Mouse (Mus musculus) liver, embryonic 15.5 days (tissue): ENCODE data around the gene Asphd2. TPM values are rescaled to one million over a fixed set of nuclear protein-coding genes. Genes with fewer than 3 reads are reported as not detected.
A peak's percentile ranks its signal among the peaks of the same experiment; 100 is the strongest.

Source experiments
- ATAC-seq: fragments of 200-750 bp; cut with Nextera tagmentation; 2 replicates; pipeline ENCODE4 v1.8.0; 2017; ENCODE audit warnings: moderate number of reproducible peaks, mild to moderate bottlenecking, moderate library complexity; ENCODE audit not compliant: insufficient read depth
- H3K27ac ChIP-seq: fragments of 300-500 bp; sonication (generic); replicated peaks from 2 replicates; pipeline ENCODE4 v1.5.1; 2015; ENCODE audit warnings: mild to moderate bottlenecking, inconsistent platforms
- H3K27me3 ChIP-seq: fragments of 300-500 bp; sonication (generic); 2 replicates; pipeline ENCODE4 v1.6.1; 2015; ENCODE audit warnings: mild to moderate bottlenecking, inconsistent platforms
- H3K36me3 ChIP-seq: fragments of 300-500 bp; sonication (generic); replicated peaks from 2 replicates; pipeline ENCODE4 v1.6.1; 2015; ENCODE audit warnings: moderate library complexity, mild to moderate bottlenecking, inconsistent platforms
- H3K4me1 ChIP-seq: fragments of 300-500 bp; sonication (generic); replicated peaks from 2 replicates; pipeline ENCODE4 v1.6.1; 2015; ENCODE audit warnings: inconsistent platforms
- H3K4me2 ChIP-seq: fragments of 300-500 bp; sonication (generic); 2 replicates; pipeline ENCODE4 v1.6.1; 2015; ENCODE audit warnings: moderate library complexity, mild to moderate bottlenecking, inconsistent platforms
- H3K4me3 ChIP-seq: fragments of 300-500 bp; sonication (generic); replicated peaks from 2 replicates; pipeline ENCODE4 v1.5.1; 2015; ENCODE audit warnings: mild to moderate bottlenecking, inconsistent platforms
- H3K9ac ChIP-seq: fragments of 300-500 bp; sonication (generic); 2 replicates; pipeline ENCODE4 v1.6.1; 2015; ENCODE audit warnings: moderate library complexity, mild to moderate bottlenecking, inconsistent platforms
- H3K9me3 ChIP-seq: fragments of 300-500 bp; sonication (generic); replicated peaks from 2 replicates; pipeline ENCODE4 v1.6.1; 2016; ENCODE audit warnings: inconsistent platforms
- WGBS: fragments of 180-500 bp; shearing (Covaris S2); methylation state at CpG from one replicate; pipeline ENCODE4 v1.1.7; 2015; ENCODE audit warnings: mixed read lengths; ENCODE audit not compliant: insufficient replicate concordance; 5-methylcytosine and 5-hydroxymethylcytosine counted together
- polyA plus RNA-seq: library from polyadenylated mRNA; unstranded; fragments of >200 nt; fragmentation: Nextera tagmentation; extraction: Ambion mirVana; gene quantifications from 2 replicates; pipeline ENCODE4 v1.2.1, GENCODE M21; 2015

Asphd2 gene
- polyA plus RNA-seq, result 0.14 and 0.24 TPM in 2 replicates

DNA sequence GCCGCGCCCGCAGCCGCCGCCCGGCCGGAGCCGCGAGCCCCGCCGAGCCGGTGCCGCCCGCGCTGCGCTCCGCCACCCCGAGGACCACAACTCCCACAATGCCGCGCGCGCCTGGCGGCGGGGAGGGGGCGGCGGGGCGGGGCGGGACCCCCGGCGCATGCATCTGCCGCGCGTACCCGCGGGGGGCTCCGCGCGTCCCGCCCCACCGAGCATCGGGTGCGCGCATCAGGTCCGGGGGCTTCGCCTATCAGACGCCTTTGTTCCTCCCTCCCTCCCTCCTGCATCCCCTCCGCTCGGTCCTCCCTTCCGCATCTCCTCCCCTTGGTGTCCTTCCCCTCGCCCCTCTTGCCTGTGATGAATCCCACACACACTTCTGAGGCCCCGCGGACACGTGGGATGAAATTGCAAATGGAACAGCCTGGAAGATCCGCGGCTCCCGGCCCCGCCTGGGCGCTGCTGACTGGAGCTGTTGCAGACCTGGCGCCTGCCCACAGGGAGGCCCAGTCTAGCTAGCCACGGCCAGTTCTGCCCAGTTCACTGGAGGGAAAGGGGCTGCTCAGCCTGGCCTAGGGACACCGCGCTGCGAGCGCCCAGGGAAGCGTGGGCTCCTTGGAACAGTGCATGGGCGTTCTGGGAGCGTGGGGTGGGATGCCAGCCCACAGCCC is at the start of gene Asphd2:
TSS of gene Asphd2 (minus strand) at position 88 of the 665 bp plus-strand sequence.
- 4% methylated on average over 63 of the region's 67 CpGs for WGBS
- 0 out of 2 replicates have a peak, but pooled peaks have one; percentile 9 for ATAC-seq
- H3K9ac ChIP-seq, result no peak within 1 kb of the TSS

DNA sequence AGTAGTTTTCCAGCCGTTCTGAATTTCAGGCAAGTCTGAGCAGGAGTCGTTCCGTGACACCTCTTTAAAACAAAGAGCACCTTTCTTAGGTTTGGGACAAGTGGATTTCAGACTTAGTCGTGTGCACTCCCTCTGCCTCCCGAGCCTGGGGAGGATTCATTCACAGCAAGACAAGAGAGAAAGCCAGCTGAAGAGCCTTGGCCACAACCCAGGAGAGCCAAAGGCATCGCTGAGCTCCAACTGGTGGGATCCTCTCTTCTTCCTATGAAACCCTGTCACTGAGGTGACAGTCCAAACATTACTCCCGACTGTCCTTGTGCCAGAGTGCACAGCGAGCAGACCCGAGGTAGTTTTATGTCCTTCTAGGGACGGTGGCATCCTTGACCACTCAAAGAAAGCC is 43.9 kb upstream of the Asphd2 start:
- no peak overlapping the region for H3K9ac ChIP-seq
- H3K27ac ChIP-seq, result no peak overlapping the region
- no peak overlapping the region for H3K4me2 ChIP-seq
- ATAC-seq, result no peak
- no peaks in the 10 kb centered on the region for H3K4me1 ChIP-seq
- peaks cover 6% of the 10 kb centered on the region; the same call in 1 of the 2 replicates for H3K27me3 ChIP-seq
- no peaks in the 10 kb centered on the region for H3K36me3 ChIP-seq
- no peak overlapping the region for H3K4me3 ChIP-seq
- 41% methylated on average over 10 of the region's 10 CpGs for WGBS
- no peaks in the 10 kb centered on the region for H3K9me3 ChIP-seq

More for the DNA sequence above, at the start of gene Asphd2:
- Histone ChIP-seq H3K27ac (no peak within 1 kb of the TSS), H3K27me3 (peaks cover 73% of the 10 kb centered on the region), H3K36me3 (no peaks in the 10 kb centered on the region), H3K9me3 (no peaks in the 10 kb centered on the region), H3K4me2 (peak within 1 kb of the TSS; percentile 58), H3K4me3 (peak within 1 kb of the TSS; percentile 41), H3K4me1 (peaks cover 5% of the 10 kb centered on the region; the same call in 1 of the 2 replicates)

DNA sequence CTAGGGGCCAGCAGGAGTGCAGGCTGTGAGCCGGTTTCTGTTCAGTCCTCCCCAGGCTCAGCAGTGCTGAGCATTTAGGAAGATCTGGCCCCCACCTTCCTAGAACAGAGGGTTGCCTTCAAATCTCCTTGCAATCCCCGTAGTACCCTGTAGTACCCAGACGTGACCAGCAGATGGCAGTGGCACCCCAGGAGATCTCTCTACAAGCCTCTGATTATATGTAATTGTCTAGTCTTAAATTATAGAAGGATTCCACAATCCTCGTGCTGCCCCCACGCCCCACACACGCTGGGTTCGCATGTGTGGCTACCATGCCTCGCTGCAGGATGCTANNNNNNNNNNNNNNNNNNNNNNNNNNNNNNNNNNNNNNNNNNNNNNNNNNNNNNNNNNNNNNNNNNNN is 38.3 kb upstream of the Asphd2 start:
- Histone ChIP-seq H3K27me3 (peaks cover 51% of the 10 kb centered on the region), H3K4me2 (no peak overlapping the region), H3K36me3 (no peaks in the 10 kb centered on the region), H3K27ac (no peak overlapping the region), H3K9me3 (no peaks in the 10 kb centered on the region), H3K4me3 (no peak overlapping the region), H3K9ac (no peak overlapping the region), H3K4me1 (no peaks in the 10 kb centered on the region)
- no peak for ATAC-seq
- whole genome bisulfite sequencing, result under 1% methylated on average over 8 of the region's 8 CpGs

DNA sequence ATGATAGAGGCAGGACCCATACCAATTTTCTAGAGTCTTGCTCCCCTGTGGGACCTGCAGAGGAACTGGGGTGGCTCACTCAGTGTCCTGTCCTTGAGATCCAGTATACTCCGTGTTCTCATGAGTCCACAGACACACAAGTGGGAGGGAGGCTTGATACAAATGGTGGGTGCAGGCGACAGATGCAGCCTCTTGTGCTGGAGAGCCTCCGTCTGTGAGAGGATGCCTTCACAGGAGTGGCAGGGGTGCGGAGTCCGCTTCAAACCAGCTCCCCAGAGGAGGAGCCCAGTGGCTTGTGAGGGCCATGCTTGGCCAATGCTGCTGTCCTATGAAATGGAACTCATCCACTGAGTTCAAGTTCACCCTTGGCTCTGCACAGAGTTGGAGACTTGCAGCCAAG is 37.4 kb upstream of the Asphd2 start:
- no peaks in the 10 kb centered on the region for H3K9me3 ChIP-seq
- H3K9ac ChIP-seq, result no peak overlapping the region
- no peaks in the 10 kb centered on the region for H3K4me1 ChIP-seq
- 69% methylated on average over 5 of the region's 5 CpGs for whole genome bisulfite sequencing
- H3K27ac ChIP-seq, result no peak overlapping the region
- peaks cover 51% of the 10 kb centered on the region for H3K27me3 ChIP-seq
- no peak overlapping the region for H3K4me3 ChIP-seq
- no peaks in the 10 kb centered on the region for H3K36me3 ChIP-seq
- no peak overlapping the region for H3K4me2 ChIP-seq
- ATAC-seq, result no peak

DNA sequence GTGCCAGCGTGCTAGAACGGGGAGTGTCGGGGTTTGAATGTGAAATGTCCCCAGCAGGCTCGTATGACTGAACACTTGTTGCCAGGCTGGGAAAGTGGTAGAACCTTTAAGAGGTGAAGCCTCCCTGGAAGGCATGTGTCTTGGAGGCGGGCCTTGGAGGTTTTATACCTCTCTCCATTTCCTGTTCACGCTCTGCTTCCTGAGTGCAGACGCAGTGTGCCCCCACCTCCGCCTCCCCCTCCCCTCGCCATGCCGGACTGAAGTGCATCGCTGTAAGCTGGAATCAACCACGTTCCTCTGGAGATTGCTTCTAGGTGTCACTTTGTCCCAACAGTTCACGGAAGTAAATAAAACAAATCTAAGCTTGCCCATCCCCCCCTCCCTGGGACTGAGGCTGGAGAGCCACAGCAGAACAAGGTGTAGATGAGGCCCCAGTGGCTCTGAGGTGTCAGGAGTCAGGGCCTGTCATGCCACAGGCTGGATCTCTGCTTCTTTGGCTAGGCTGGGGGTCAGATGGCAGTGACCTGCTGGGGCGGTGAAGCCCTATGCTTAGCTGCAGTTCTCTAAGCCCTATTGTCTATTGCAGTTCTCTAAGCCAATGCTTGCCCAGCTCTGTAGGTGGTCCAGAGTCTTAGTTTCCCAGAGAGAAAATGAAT is 36.6 kb upstream of the Asphd2 start:
- no peaks in the 10 kb centered on the region for H3K9me3 ChIP-seq
- H3K27ac ChIP-seq, result no peak overlapping the region
- peaks cover 54% of the 10 kb centered on the region for H3K27me3 ChIP-seq
- 17% methylated on average over 14 of the region's 14 CpGs for WGBS
- H3K4me3 ChIP-seq, result no peak overlapping the region
- H3K4me2 ChIP-seq, result no peak overlapping the region
- ATAC-seq, result no peak
- H3K9ac ChIP-seq, result no peak overlapping the region
- H3K4me1 ChIP-seq, result no peaks in the 10 kb centered on the region
- H3K36me3 ChIP-seq, result no peaks in the 10 kb centered on the region

DNA sequence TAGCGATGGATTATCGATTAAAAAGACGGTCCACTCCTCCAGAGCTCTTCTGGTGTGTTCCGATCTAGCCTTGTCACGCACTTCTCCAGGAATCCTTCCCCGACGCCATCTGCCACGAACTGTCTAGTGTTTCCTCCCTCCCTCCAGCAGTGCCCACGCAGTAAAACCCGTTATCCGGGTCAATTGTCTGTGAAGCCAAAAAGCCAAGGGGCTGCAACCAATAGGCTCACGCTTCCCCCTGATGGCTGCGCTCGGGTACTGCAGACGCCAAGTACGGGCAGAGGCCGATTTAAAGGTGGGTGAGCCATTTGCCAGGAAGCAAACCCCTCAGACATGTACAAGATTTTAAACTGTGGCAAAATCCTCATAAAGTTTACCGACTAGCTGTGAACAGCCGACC is 34.3 kb upstream of the Asphd2 start:
- H3K27me3 ChIP-seq, result peaks cover 72% of the 10 kb centered on the region
- no peaks in the 10 kb centered on the region for H3K36me3 ChIP-seq
- no peaks in the 10 kb centered on the region for H3K9me3 ChIP-seq
- no peak for ATAC-seq
- H3K4me2 ChIP-seq, result no peak overlapping the region
- no peak overlapping the region for H3K27ac ChIP-seq
- H3K9ac ChIP-seq, result no peak overlapping the region
- no peak overlapping the region for H3K4me3 ChIP-seq
- no peaks in the 10 kb centered on the region for H3K4me1 ChIP-seq
- 12% methylated on average over 19 of the region's 19 CpGs for WGBS

DNA sequence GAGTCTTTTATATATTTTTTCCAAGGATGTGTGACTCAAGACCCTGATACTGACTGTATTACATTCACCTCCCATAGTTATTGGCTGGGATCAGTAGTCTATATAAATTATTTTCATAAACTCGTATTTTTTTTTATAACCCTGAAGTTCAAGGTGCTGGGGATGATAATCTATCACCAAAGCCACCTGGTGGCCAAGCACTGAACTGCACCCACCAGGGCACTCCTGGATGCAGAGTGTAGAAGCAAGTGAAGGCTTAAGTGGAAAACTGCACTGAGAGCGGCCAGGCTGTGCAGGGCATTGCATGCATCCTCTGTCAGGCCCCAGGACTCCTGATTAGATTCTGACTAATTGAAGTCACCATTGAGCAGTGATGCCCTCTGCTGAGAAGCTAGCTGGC is 32.6 kb upstream of the Asphd2 start:
- no peaks in the 10 kb centered on the region for H3K4me1 ChIP-seq
- no peak overlapping the region for H3K4me2 ChIP-seq
- no peak overlapping the region for H3K4me3 ChIP-seq
- 29% methylated on average over 2 of the region's 2 CpGs for WGBS
- no peaks in the 10 kb centered on the region for H3K36me3 ChIP-seq
- no peak overlapping the region for H3K9ac ChIP-seq
- no peaks in the 10 kb centered on the region for H3K9me3 ChIP-seq
- H3K27ac ChIP-seq, result no peak overlapping the region
- peaks cover 64% of the 10 kb centered on the region for H3K27me3 ChIP-seq
- no peak for ATAC-seq

DNA sequence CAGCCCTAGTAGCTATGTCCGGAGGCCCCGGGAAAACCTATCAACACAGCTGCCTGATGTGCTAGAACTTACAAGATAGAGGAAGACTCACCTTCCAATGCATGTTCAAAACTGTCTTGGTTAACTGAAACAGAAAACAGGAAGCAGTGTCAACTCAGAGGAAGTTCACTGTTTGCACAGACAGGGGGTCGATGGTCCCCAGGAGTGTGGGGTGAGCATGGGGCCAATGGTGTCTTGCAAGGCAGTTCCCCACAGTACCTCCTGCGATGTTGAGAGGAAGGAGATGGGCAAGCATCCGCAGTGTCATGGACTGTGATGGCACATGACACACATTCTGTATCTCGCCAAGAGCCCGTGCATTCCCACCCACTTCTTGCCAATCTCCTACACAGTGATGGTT is 32.0 kb upstream of the Asphd2 start:
- 33% methylated on average over 7 of the region's 7 CpGs for WGBS
- H3K27me3 ChIP-seq, result peaks cover 58% of the 10 kb centered on the region
- no peak for ATAC-seq
- H3K4me2 ChIP-seq, result no peak overlapping the region
- H3K4me1 ChIP-seq, result no peaks in the 10 kb centered on the region
- H3K36me3 ChIP-seq, result no peaks in the 10 kb centered on the region
- no peak overlapping the region for H3K27ac ChIP-seq
- no peak overlapping the region for H3K9ac ChIP-seq
- no peaks in the 10 kb centered on the region for H3K9me3 ChIP-seq
- no peak overlapping the region for H3K4me3 ChIP-seq

DNA sequence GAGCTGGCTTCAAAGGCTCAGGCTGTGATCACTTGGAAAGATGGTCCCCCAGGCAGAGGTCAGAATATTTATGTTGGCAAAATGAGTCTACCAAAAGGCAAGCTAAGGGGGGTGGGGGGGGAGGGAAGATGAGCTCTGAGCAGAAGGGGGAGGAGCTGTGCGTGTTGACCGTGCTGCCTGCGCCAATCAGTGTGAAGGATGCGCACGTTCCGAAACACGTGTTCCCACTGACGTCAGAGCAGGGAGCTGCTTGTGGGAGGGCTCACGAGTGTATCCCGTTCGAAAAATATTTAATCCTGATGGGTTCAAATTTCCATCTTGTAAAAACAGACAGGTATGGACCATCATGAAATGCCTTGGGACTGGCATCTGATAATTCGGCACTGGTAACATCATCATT is 24.9 kb upstream of the Asphd2 start:
- Histone ChIP-seq H3K9ac (no peak overlapping the region), H3K9me3 (no peaks in the 10 kb centered on the region), H3K27me3 (peaks cover 14% of the 10 kb centered on the region; the same call in 1 of the 2 replicates), H3K4me1 (no peaks in the 10 kb centered on the region), H3K27ac (no peak overlapping the region), H3K4me2 (no peak overlapping the region), H3K4me3 (no peak overlapping the region), H3K36me3 (no peaks in the 10 kb centered on the region)
- no peak for ATAC-seq
- 35% methylated on average over 12 of the region's 12 CpGs for WGBS

DNA sequence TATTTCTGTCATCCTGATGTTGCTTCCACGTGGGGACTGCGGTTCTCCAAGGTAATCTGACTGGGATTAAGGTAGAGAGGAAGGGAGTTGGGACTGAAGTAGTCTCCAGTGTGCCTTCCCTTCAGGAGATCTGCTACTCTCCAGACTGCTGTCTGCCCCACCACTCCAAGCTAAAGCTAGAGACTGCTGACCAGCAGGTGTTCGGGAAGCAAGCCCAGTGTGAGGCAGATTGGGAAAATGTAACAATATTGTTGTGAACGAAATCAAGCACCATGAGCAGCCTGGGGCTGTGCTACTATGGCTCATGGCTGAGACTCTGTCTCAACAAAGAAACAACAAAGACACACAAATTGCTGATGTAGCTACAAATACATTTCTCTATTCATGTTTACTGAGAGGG is 23.4 kb upstream of the Asphd2 start:
- no peaks in the 10 kb centered on the region for H3K36me3 ChIP-seq
- no peak overlapping the region for H3K4me2 ChIP-seq
- no peak overlapping the region for H3K9ac ChIP-seq
- no peak overlapping the region for H3K4me3 ChIP-seq
- no peak overlapping the region for H3K27ac ChIP-seq
- H3K27me3 ChIP-seq, result peaks cover 8% of the 10 kb centered on the region; the same call in 1 of the 2 replicates
- no peaks in the 10 kb centered on the region for H3K4me1 ChIP-seq
- 34% methylated on average over 4 of the region's 4 CpGs for WGBS
- ATAC-seq, result no peak
- H3K9me3 ChIP-seq, result no peaks in the 10 kb centered on the region

DNA sequence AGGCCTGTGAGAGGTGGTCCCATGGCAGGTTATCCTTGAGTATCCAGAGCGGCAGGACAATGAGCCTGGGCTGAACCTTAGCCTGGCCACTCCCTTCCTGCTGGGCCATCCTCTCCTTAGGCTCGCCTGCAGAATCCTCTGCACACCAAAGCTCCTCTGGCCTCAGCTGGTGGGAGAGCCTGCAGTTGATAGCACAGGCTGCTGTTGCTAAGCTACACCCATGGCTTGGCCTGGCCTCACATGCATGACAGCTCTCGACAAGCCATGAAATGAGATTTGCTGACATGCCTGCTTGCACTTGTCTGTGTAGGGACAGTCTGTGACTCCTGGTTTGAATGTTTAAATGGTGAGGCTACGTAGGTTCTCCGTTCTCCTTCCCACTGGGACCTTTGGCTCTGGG is 22.0 kb upstream of the Asphd2 start:
- 60% methylated on average over 5 of the region's 5 CpGs for whole genome bisulfite sequencing
- no peaks in the 10 kb centered on the region for H3K9me3 ChIP-seq
- H3K36me3 ChIP-seq, result no peaks in the 10 kb centered on the region
- no peak overlapping the region for H3K9ac ChIP-seq
- H3K27me3 ChIP-seq, result peaks cover 22% of the 10 kb centered on the region
- H3K27ac ChIP-seq, result no peak overlapping the region
- H3K4me1 ChIP-seq, result no peaks in the 10 kb centered on the region
- no peak overlapping the region for H3K4me3 ChIP-seq
- no peak for ATAC-seq
- no peak overlapping the region for H3K4me2 ChIP-seq
